Mouse (Mus musculus): ENCODE measurements around the gene Grb2.

DNA sequence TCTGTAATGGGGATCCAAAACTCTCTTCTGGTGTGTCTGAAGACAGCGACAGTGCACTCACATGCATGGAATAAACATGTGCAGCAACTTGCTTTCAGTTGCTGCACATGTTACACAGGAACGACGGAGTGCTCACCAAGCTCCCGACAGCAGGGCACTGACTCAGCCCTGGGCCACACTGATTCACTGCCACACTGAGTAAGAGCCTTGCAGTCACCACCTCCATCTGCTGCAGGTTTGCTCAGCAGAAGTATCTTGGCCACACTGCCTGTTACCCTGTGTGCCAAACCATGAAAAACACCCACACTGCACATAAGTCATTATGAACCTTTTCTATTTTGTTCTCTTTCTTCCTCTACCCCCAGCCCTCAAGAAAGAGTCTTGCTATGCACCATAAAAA is 48.0 kb downstream of the Grb2 start:
- TF ChIP-seq CTCF (IDR thresholded peaks at IDR 0.05) (no peak), EP300 (IDR thresholded peaks at IDR 0.05) (no peak)

Measured in lung, postnatal 0 days (tissue).